Mouse (Mus musculus): ENCODE measurements around the gene Apba2.

Gene Apba2

DNA sequence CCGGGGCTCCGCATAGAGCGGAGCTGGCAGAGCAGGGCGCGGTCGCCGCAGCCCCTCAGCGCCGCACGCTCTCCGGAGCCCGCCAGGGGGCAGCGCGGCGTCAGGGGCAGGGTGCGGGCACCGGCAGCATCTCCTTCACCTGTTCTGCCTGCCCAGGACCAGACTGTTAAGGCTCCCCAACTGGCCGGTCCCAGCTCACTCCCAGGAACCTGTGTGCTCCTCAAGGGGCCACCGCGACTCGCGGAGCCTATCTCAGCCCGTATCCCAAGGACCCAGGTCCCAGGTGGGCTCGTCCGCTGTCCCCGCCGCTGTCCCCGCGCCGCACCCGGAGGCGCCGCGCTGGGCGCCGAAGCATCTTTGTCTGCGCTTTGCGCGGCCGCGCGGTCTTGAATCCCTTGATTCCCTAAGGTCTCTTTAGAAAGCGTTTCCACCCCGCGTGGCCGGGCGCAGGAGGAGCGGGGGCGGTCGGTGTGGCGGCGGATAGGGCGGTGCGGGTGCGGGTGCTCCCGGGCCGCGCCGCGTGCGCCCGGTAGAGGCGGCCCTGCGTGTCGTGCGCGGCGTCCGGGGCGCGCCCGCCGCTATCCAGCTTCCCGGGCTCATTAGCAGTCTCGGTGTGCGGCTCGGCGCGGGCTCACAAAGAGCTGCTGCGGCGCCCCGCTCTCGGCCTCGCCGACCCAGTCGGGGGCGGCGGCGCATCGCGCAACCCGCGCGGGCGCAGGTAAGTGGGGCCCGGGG lies at the start of gene Apba2:
Gene Apba2 (plus strand): TSS at position 171 of the 735 bp plus-strand sequence.
- DNase-seq = no peak

GRCm38 (mm10) chr7:64451861-64452382 lies 49.6 kb upstream of the Apba2 start:
- no peak for DNase-seq

DNA sequence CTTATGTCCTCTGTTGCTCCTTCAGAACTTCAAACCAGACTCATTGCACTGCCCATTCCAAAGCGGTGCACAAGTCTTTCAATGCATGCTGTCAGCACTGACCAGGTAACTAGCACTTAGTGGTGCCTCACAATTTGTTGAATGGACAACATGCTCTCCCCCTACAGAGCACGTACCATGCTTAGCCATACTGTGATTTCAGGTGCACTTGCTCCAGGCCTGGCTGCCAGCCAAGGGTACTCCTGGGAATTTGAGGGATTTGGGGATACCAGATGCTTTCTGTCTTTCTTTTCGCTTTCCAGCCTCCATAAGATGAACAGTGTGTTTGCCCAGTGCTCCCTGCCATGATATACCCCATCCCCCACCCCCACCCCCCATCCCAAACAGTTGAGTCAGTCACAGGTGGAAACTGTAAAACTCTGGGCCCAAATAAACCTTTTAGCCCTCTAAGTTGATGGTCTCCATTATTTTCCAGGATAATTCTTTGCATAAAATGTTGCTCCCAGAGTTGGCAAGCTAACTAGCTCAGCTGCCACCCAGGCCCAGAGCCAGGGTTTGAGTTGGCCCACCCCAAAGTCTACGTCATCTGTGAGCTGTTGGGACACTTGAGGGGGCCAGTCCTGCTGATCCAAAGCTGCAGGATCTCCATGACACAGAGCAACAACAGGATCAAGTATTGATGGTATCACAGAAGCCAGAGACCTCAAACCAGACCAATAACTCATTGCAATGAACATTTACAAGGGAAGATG lies 48.9 kb upstream of the Apba2 start:
- DNase-seq = no peak

DNA sequence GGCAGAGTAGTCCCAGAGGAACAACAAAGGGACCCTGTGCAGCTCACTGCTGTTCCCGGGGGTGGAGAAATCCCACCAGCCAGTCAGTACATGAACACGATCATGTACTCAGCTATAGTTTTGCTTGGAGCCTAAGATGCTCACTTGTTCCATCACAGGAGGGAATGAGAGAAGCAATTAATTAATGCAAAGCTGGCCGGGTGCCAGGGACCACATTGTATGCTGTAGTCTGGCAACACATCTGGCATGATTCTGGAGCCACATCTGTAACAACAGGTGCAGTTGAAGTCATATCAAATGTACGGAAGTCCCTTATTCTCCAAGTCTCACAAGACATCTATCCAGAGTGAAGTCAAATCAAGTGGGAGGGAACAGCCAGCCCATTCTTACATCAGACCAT lies 45.3 kb upstream of the Apba2 start:
- no peak for DNase-seq

GRCm38 (mm10) chr7:64456676-64457075 lies 44.8 kb upstream of the Apba2 start:
- DNase-seq = no peak

DNA sequence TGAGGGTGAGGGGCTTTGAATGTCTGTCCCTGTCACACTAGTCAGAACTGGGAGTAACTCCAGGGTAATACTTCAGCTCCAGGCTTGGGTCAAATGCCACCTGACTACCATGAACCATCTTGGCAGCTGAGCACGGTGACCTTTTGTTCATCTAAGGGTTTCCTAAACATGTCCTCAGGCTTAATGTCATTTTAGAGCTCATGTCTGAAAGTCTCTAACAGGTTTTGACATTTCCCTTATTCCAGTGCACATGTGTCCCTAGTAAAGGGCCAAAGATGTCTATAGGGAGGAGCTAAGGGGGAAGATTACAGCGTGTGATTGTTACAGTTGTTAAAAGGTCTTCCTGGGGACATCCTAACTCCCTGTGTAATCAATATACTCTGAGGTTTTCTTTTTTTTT lies 43.7 kb upstream of the Apba2 start:
- DNase-seq = no peak

DNA sequence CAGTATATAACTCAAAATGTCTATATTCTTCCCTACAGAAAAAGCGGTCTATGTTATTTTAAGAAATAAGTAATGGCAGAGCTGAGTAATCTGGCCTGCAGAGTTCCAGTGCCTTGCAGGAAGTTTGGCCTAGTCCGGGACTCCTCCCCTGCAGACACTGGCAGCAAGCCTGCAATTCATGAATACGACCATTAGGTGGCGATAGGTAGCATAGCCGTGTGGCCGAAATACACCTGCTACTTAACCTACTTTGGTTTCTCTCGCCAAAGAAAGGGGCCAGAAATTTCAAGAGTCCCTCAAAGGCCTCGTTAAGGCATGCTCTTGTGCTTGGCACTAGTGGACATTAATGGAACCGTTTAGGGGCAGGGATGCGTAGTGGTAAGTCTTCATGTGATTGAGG lies 4.1 kb upstream of the Apba2 start:
- DNase-seq = no peak

DNA sequence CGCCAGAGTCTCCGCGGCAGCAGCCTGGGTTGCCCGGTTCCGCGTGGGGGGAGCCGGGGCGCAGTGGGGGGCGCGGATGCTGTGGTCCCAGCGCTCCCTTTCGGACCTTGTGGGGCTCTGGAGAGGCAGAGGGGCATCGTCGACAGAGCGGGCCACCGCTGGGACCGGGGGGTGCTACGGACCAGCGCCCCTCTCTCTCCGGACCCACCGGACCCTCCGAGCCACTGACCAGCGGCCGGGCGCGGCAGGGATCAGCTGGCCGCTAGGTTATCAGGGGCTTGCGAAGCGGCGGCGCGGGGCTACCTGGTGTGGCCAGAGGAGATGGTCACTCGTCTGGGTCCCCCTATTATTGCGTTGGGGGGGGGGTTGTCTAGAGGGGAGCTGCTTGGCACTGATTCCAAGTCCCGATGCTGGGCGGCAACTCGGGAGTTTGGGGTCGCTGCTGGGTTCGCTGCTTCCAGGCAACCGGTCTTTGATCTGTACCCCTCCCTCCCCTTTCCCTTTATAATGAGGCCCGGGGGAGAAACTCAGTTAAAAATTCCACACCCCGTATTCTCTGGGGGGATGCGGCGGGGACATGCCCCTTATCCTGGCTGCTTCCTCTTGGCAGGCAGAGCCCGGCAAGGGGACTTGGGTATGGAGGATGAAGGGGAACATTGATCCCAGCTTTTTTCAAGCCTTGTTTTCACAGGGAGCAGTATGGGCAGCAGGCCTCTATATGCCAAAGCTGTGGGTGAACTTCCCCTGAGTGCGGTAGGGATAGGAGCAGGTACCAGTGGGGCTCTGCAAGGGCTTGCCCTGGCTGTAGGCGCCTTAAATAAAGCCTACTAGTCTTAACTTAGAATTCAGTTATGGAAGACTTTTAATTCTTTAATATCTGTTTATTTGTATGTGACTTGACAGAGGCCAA lies 1.0 kb downstream of the Apba2 start:
- no peak for DNase-seq

GRCm38 (mm10) chr7:64503641-64504040 lies 2.1 kb downstream of the Apba2 start:
- no peak for DNase-seq

- DNase-seq = no peak
Observed at GRCm38 (mm10) chr7:64504691-64505231, 3.3 kb downstream of the Apba2 start.

GRCm38 (mm10) chr7:64505571-64505970 lies 4.1 kb downstream of the Apba2 start:
- no peak for DNase-seq

DNA sequence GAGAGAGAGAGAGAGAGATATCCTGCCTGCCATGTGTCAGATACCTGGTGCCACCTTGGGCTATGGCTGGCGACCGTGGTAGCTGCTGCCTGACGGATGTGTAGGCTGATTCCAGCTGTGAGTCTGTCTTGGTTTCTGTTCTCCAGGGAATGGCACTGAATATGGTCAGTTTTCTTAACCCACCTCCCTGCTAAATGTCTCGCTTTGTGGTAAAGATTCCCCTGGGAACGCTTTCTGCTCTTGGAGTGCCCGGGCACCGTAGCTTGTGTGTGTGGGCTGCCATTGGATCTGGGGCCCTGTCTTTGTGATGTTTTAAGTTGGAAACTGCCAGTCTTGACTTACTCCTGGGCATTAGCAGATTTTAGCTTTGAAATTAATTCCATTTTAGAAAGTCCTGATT lies 7.3 kb downstream of the Apba2 start:
- DNase-seq = no peak

DNA sequence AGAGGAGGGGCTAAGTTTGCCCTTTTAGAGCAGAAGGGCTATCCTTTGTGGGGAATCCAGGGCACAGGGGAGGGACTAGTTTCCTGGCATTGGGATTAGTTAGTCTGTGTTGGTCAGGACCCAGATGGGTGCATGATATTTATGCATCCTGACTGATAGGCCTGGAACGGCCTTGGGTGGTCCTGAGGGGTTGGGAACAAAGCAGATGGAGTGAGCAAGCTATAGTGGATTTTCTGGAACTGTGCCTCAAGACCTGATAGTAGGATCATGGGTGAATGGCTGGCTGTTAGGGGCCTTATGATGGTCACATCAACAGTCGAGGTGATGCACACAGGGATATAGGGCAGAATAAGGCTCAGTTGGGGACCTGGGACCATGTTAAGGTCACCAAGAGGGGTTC lies 8.4 kb downstream of the Apba2 start:
- no peak for DNase-seq

GRCm38 (mm10) chr7:64510526-64511210 lies 9.2 kb downstream of the Apba2 start:
- no peak for DNase-seq

DNA sequence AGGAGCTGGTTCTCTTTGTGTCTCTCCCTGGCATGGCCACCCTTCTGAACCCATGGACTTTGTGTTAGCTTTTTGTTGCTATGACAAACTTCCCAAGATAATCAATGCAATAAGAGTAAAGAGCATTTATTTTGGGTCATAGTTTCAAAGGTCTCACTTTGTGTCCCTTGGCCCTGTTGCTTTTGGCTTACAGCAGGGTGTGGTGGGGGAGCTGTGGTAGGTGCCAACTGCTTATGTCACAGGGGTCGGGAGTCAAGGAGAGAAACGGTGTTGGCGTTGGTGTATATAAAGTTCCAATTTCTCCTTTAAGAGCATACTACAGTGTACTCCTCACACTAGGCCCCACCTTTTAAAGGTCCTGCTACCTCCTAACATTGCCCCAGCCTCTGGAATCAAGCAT lies 12.1 kb downstream of the Apba2 start:
- DNase-seq = no peak

DNA sequence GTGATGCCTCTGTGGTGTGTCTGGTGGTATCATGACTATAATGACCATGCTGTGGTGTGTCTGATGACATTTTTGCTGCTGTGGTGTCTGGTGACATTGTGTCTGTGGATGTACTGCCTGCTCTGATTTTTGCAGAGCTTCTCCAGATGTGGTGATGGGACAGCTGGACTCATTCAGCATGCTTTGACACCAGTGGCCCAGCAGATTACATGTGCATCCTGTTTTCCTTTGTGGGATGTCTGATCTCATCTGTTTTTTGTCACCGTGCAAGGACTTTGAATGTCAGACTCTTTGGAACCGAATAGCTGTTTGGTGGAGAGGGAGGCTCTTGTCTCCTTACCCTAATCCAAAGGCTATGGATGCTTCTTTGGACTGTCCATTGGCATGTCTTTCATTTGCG lies 13.8 kb downstream of the Apba2 start:
- no peak for DNase-seq

DNA sequence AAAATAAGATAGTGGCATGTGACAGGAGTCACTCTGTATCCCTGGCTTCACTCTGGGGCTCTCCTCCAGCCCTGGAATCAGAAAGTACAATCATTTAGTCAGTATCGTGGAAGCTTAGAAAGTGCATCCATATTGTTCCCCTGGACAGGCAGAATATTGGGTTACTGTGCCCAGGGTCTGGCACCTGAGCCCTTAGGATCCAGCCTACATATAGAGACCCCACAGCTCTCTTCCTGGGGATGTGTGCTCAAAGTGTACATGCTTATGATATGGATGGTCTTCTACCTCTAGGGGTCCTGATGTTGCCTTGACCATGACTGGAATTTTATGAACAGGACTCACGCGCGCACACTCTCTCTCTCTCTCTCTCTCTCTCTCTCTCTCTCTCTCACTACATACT lies 14.4 kb downstream of the Apba2 start:
- DNase-seq = no peak

GRCm38 (mm10) chr7:64519091-64519490 lies 17.6 kb downstream of the Apba2 start:
- no peak for DNase-seq

GRCm38 (mm10) chr7:64519521-64519920 lies 18.0 kb downstream of the Apba2 start:
- no peak for DNase-seq

- DNase-seq = no peak
Observed at GRCm38 (mm10) chr7:64521695-64522408, 20.3 kb downstream of the Apba2 start.

- no peak for DNase-seq
Observed at GRCm38 (mm10) chr7:64522409-64522730, 20.9 kb downstream of the Apba2 start.

DNA sequence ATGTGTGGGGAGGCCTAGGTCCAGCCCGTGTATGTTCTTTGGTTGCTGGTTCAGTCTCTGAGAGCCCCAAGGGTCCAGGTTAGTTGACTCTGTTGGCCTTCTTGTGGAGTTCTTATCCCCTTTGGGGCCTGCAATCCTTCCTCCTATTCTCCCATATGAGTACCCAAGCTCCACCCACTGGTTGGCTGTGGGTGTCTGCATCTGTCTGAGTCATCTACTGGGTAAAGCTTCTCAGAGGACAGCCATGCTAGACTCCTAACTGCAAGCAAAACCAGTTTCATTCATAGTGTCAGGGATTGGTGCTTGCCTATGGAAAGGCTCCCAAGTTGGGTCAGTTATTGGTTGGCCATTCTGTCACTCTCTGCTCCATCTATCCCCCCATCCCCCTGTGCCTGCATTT lies 29.8 kb downstream of the Apba2 start:
- no peak for DNase-seq

Measured in kidney, adult 8-10 months (tissue).